Mouse (Mus musculus) urinary bladder, postnatal 36 days (tissue): Measurements from ENCODE around the gene Dnajb5.
A peak's percentile ranks its signal among the peaks of the same experiment; 100 is the strongest.
"Not testable (repeated sequence)": the region's sequence is repeated elsewhere in the genome, so short reads cannot be mapped to it uniquely, and the experiment has no call there.

Experiments
- DNase-seq, 2 experiments: peaks; one replicate each; pipeline ENCODE4 v3.0.0; 2022; ENCODE audit warnings: low spot score in 2 of 2, mixed read lengths in 1 of 2

Gene Dnajb5

DNA sequence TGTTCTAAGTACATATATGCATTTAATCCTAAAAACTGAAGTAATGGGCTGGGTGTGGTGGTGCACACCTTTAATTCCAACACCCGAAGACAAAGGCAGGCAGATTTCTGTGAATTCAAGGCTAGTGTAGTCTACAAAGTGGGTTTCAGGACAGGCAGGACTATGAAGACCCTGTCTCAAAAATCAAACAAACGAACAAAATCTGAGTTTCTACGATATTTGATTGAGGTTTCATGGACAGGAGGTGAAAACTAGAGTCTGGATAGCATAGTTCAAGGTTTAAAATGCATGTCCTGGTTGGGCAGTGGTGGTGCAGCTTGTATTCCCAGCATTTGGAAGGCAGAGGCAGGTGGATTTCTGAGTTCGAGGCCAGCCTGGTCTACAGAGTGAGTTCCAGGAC, 19.7 kb downstream of the Dnajb5 start, which contains the start of gene 1700022I11Rik:
Gene 1700022I11Rik (plus strand): TSS at position 301 of the 400 bp plus-strand sequence.
- no peak for DNase-seq

DNA sequence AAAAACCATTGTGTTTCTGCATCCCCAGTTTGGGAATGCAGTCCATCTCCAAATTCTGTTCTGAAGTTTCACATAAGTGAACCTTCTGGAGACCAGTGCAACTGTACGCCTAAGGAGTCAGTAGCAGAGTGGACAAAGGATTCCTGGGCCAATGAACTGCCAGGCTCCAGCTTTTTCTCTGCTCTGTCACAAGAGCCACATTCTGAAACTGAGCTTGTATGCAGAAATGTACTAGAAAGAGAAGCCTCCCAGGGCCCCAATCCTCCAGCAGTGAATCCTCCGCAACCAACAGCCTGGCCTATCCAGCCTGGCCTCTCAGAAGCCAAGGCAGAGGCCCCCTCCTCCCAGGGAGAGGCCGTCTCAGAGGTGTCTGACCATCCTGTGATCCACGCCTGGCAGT, 23.3 kb downstream of the Dnajb5 start:
- DNase-seq, result no peak

DNA sequence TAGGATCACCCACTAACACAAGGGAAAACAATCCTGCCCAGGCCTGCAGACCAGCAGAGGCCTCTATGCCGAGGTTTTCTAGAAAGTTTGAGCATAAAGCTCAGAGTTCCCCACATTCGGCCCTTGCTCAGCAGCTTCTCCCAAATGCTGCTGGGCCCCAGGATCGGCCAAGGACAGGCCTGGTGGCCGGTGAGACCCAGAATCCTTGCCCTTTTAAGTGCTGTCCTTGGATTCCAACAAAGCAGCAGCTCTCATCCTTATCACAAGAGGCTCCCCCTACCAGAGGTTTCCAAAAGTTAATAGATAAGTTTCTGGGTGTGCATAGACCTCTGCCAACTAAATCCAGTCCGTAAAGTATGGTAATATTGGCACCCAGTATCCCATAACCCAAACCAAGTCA, 24.3 kb downstream of the Dnajb5 start:
- no peak for DNase-seq

DNA sequence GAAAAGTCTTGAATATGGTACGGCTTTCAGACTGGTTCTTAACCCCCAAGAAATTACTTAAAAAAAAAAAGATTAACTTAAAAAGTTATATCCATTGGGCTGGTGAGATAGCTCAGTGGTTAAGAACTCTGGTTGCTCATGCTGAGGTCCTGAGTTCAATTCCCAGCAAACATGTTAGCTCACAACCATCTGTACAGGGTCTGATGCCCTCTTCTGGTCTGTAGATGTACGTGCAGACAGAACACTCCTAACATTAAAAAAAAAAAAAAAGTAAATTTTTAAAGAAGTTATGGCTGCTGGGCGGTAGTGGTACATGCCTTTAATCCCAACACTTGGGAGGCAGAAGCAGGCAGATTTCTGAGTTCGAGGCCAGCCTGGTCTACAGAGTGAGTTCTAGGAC, 28.4 kb downstream of the Dnajb5 start:
- no peak for DNase-seq

DNA sequence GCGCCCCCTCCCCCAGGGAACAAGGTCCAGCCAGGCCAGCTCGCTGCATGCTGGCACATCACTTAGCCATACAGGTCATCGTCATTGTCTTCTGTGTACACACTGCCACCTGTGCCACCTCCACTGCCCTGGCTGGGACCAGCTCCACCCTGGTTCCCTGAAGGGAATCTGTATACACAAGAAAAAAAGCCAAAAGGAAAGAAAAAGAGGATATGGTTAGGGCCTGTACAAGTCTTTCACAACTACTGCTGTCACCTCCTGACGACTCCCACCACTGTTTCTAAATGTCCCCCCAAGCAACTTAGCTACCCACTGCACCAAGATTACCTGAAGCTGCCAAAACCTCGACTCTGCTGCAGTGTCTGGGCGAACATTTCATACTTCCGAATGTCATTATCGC, 30.9 kb downstream of the Dnajb5 start:
- DNase-seq, result not testable (repeated sequence)

DNA sequence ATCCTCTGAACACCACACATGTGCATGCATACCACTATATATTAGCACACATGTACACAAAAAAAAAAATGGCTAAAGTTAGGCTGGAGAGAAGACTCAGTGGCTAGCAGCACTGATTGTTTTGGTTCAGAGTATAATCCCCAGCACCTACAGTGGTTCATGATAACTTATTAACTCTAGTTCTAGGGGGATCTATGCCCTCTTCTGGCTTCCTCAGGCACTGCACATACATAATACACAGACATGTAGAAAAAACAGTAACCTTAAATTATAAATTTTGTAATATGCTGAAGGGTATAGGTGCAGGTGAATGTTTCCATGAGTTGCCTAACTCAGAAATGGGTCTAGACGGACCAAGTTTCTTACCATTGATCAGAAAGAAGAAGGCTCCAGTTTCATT, 38.7 kb downstream of the Dnajb5 start:
- no peak for DNase-seq

DNA sequence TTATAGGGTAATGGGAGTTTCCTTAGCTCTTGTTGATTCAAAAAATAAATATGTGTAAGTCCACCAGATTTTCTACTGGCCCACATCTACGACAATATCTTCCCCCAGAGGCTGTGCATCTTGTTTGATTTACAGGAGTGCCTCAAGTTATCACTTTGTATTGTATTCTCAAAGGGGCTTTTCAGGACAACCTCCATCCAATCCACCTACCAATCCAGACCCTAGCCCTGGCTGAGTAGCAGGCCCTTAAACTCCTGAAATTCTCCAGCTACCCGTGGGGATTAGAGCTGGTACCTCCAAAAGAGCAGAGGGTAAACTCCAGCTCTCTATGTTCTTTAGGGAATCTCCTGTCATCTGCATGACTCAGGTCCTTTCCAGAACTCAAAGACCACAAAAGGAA, 48.4 kb downstream of the Dnajb5 start:
- no peak for DNase-seq

DNA sequence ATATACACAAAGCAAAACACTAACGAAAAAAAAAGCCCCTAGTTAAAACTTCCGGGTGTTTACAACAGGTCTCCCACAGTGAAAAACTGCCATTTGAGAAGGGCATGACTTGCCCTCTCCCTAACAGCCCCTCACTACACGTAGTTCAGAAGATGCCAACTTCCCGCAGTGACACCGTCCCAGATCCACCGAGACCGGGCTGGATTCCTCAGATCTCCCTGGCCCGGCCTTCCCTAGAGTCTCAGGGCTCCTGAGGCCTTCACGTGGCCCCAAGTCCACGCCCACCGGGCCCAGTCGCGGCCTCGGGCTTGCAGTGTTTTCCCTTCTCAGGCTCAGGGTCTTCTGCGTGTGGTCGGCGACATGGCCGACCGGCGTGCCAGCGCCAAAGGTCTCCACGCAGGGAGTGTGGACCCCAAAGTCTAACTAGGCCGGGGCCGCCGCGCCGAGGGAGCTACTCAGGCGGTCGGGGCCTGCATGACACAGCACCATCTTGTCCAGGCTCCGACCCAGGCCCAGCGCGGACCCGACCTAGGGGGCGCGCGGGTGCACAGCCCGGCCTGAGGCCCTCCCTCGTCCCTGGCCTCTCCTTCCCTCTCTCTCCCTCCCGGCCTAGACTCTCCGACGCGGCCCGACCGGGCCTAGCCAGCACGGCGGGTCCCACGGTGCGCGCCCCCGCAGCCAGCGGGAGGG, 50.0 kb downstream of the Dnajb5 start:
- DNase-seq, result peak; percentile 67 to 72

DNA sequence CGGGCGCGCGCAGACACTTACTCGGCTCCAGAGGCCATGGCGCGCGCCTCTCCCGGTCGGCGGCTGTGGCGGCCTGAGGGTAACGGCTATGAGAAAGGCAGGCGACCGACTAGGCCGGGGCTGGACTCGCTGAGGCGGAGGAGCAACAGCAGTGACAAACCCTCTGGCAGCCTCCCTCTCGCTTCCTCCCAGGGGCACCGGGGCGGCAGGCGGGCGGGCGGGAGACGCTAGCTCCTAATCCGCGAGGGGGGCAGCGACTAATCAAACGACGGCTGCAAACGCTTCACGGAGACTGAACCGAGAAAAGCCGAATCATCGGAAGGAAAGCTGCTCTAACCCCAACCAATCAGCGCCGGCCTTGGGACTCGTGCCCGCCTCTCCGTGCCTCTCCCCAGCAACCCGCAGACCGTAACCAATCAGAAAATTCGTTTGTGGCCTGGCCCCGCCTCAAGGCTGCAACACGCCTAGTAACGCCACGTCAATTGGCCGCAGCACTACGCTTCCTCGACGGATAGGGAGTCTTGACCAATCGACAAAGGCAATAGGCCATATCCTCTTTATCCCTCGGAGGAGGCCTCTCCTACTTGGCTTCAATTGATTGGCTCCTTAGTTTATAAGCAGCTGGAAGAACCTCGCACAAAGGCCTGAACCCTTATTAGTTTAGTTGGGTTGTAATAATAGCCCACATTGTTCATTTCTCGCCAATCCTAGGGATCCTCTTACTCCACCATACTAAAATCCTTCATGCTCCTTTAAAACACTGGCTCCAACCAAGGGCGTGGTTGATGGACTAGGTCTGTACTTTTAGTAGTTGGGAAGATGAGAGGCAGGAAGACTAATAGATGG, 50.8 kb downstream of the Dnajb5 start, which contains the start of gene Vcp:
Gene Vcp (minus strand): TSS at position 367 of the 846 bp plus-strand sequence.
- DNase-seq, result peak; percentile 99

DNA sequence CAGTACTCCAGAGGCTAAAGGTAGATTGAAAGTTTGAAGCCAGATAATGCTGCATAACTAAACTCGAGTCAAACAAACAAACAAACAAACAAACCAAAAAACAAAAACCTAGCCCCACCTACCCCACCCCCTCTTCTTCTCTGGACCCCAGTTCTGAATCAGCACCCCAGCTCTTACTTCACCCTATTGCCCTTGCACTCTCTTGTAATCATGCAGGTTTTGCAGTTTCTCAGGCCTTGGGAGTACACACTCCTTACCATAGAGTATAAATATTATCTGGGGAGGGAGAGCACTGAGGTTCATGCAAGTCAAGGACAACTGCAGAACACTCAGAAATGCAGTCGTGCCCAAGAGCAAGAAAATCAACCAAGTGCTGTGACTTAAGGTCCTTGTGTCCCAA, 51.7 kb downstream of the Dnajb5 start:
- DNase-seq, result no peak

DNA sequence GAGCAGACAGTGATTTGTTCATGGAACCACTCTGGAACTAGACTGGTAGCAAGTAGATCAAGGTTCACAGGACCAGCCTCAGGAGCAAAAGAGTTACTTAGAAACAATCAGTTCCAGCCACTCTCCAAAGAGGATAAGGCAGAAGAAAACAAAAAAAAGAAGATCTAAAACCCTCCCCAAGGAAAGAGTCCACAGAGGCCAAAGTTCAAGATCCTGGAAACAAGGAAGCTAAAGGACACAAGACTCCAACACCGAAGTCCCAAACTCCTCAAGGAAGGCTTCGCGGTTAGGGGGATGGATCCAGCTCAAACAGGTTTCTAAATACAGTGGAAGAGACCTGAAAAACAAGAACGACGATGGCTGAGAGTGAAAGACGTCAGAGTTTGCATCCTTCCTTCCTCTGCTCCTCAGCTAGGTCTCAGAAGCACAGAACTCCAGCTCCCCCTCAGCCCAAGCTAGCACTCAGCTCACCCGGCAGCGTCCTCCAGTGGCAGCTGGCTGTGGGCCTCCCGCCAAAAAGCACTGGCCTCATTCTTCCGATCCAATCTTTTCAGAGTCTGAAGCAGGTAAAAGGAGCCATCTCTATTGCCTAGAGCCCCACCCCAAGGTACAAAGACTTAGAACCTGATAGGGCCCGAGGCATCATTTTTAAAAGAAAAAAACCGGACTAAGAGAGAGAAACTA, 53.3 kb downstream of the Dnajb5 start:
- DNase-seq, result no peak

DNA sequence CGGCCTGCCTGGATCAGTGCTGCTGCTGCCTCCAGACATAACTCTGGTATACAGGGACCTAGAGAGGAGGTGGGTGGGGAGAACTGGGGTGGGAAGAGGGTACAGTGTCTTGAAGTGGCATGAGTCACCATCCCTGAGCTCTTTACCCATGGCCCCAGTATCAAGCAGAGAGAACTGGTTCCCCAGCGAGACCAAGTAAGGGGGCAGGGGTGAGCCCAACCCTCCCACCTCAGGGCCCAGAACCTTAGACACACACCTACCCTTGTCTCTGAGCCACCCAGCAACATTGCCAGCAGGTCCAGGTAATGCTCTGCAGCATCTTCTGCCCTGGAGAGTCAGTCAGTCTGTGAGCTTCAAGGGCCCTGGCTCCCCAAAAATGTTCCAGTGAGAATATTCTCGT, 55.3 kb downstream of the Dnajb5 start:
- no peak for DNase-seq

DNA sequence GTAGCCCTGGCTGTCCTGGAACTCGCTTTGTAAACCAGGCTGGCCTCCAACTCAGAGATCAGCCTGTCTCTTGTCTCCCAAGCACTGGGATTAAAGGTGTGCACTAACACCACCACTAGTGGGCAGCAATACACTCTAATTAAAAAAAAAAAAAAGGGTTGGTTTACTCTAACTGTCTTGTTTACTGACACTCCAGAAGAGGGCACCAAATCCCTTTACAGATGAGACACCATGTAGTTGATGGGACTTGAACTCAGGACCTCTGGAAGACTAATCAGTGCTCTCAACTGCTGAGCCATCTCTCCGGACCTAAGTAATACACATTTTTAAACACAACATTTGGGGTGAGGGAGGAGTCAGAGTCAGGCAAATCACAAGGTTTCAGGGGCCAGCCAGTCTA, 56.2 kb downstream of the Dnajb5 start:
- DNase-seq, result no peak
